Mouse (Mus musculus): Measurements from ENCODE around the gene Slc25a1. TPM values are rescaled to one million over a fixed set of nuclear protein-coding genes. Genes with fewer than 3 reads are reported as not detected.

Gene Slc25a1
- polyA plus RNA-seq, 1 experiment = 5.4 TPM

DNA sequence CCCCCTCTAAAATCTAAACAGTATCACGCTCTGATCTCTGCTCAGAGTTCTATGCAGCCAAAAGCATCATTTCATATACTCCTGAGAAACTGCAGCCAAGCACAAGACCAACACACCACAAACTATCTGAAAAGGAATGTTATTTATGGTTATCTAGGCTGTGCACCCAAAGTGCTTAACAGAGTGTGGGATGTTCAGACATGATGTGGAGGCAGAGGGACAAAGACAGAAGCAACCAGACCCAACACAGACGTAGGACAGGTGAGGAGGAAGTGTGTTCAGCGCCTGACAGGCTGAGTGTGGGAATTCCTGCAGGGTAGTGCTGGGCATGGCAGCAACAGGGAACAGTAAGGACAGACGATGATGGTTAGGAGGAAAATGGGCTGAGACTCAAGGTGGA, 48.4 kb downstream of the Slc25a1 start:
- peaks cover 24% of the 10 kb centered on the region for H3K4me1 ChIP-seq (ENCODE audit: control insufficient read depth)
- peaks cover 64% of the 10 kb centered on the region for H3K36me3 ChIP-seq (ENCODE audit: control insufficient read depth)
- peaks cover 3% of the 10 kb centered on the region for H3K9me3 ChIP-seq (ENCODE audit: control insufficient read depth, low read length)
- H3K27me3 ChIP-seq (ENCODE audit: control insufficient read depth) = no peaks in the 10 kb centered on the region
- TF ChIP-seq GATA1 (IDR thresholded peaks at IDR 0.05; ENCODE audit: low read length) (no peak), TAL1 (IDR thresholded peaks at IDR 0.05; ENCODE audit: low read length) (no peak)
- no peak overlapping the region for H3K4me3 ChIP-seq (replicated peaks)

DNA sequence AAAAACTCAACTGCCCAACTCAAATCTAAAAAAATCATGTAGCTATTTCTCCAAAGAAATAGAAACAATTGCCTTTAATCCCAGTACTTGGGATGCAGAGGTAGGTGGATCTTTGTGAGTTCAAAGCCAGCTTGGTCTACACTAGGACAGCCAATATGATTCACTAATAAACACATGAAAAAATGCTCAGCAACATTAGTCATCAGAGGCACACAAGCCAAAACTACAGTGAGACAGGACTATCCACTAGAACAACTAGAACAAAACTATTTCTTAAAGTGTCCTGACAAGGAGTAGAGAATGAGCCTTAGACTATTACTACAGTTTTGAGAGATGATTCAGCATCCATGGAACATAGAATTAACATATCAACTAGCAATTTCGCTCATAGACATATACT, 51.9 kb downstream of the Slc25a1 start:
- peaks cover 43% of the 10 kb centered on the region for H3K4me1 ChIP-seq (ENCODE audit: control insufficient read depth)
- no peak for TF ChIP-seq GATA1 (IDR thresholded peaks at IDR 0.05; ENCODE audit: low read length)
- TF ChIP-seq TAL1 (IDR thresholded peaks at IDR 0.05; ENCODE audit: low read length) = no peak
- peaks cover 3% of the 10 kb centered on the region for H3K9me3 ChIP-seq (ENCODE audit: control insufficient read depth, low read length)
- H3K4me3 ChIP-seq (replicated peaks) = no peak overlapping the region
- H3K27me3 ChIP-seq (ENCODE audit: control insufficient read depth) = no peaks in the 10 kb centered on the region
- H3K36me3 ChIP-seq (ENCODE audit: control insufficient read depth) = peaks cover 55% of the 10 kb centered on the region

Other genes with a start within 250 kb of the Slc25a1 start
- gene Med15, start 195.3 kb downstream of the Slc25a1 start, polyA plus RNA-seq (2012) = 7.7 and 8.2 TPM in 2 replicates
- gene Klhl22, start 168.6 kb downstream of the Slc25a1 start, polyA plus RNA-seq (2012) = 0.22 and 1.5 TPM in 2 replicates
- 0.03 TPM in 1 of 2 replicates, not detected in the other for gene Scarf2, start 130.9 kb downstream of the Slc25a1 start, polyA plus RNA-seq (2012)
- gene B830017H08Rik, start 95.1 kb downstream of the Slc25a1 start, polyA plus RNA-seq (2012) = not detected in 2 replicates
- 0.44 and 0.70 TPM in 2 replicates for gene Car15, start 89.9 kb downstream of the Slc25a1 start, polyA plus RNA-seq (2012)
- 0.07 and 0.08 TPM in 2 replicates for gene Gm20518, start 36.5 kb downstream of the Slc25a1 start, polyA plus RNA-seq (2012)
- gene Tssk1, start 34.0 kb downstream of the Slc25a1 start, polyA plus RNA-seq (2012) = not detected in 2 replicates
- gene Dgcr2, start 29.7 kb downstream of the Slc25a1 start, polyA plus RNA-seq (2012) = 0.68 and 1.1 TPM in 2 replicates
- not detected in 2 replicates for gene Tssk2, start 29.6 kb downstream of the Slc25a1 start, polyA plus RNA-seq (2012)
- 2.0 and 2.1 TPM in 2 replicates for gene Ess2, start 16.9 kb downstream of the Slc25a1 start, polyA plus RNA-seq (2012)
- 0.04 TPM in 1 of 2 replicates, not detected in the other for gene Gsc2, start 13.2 kb downstream of the Slc25a1 start, polyA plus RNA-seq (2012)
- gene Vpreb2, start 52.2 kb upstream of the Slc25a1 start, polyA plus RNA-seq (2012) = not detected in 2 replicates
- 0.66 and 1.0 TPM in 2 replicates for gene Dgcr6, start 124.6 kb upstream of the Slc25a1 start, polyA plus RNA-seq (2012)
- 0.06 and 0.20 TPM in 2 replicates for gene Prodh, start 162.0 kb upstream of the Slc25a1 start, polyA plus RNA-seq (2012)
- gene Rtn4r, start 199.4 kb upstream of the Slc25a1 start, polyA plus RNA-seq (2012) = 0.02 TPM in 1 of 2 replicates, not detected in the other

Measured in erythroblast, embryonic 14.5 days (primary cell).